Mouse (Mus musculus): ENCODE data around the gene Emc8. TPM values are rescaled to one million over a fixed set of nuclear protein-coding genes. Genes with fewer than 3 reads are reported as not detected.

The Emc8 gene
- polyA plus RNA-seq, 1 experiment from 2014 or later: 312 TPM

DNA sequence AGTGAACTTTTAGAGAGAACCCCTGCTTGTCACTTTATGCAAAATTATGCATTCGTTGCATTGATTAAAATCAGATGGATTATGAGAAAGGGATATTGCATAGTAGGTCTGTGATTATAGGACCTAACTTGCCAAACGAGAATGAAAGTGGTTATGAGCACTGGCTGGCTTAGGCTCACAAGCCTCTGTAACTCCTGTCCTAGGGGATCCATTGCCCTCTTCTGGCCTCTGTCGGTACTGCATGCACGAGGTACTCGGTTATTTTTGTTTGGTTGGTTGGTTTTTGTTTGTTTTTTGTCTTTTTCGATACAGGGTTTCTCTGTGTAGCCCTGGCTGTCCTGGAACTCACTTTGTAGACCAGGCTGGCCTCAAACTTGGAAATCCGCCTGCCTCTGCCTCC, 60.5 kb downstream of the Emc8 start:
- H3K27ac ChIP-seq: no peak overlapping the region
- H3K9me3 ChIP-seq: no peaks in the 10 kb centered on the region
- no peak overlapping the region for H3K4me3 ChIP-seq
- peaks cover 23% of the 10 kb centered on the region for H3K4me1 ChIP-seq (replicated peaks)
- peak; percentile 70 for DNase-seq (ENCODE audit: low spot score)
- H3K36me3 ChIP-seq: no peaks in the 10 kb centered on the region
- 17% methylated on average over 7 of the region's 7 CpGs for whole genome bisulfite sequencing
- H3K27me3 ChIP-seq (ENCODE audit: insufficient read depth, poor library complexity, severe bottlenecking): peaks cover 25% of the 10 kb centered on the region

DNA sequence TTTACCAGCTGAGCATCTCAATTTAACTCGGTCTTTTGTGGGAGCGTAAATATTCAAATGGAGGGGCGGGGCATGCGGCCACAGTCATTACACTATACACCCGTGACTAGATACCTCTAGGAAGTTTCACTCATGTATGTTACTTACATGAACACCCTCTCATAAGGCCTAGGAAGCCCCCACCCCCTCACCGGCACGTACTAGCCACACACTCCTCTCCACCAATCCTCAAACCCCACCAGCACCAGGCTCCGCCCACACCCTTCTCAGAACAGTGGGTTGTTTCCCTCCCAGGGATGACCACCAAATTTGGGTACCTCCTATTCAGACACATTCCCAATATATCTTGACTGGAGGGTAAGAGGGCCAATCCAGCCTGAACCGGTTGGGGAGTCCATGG, 60.9 kb downstream of the Emc8 start:
- DNase-seq (ENCODE audit: low spot score): no peak
- no peak overlapping the region for H3K4me3 ChIP-seq
- no peaks in the 10 kb centered on the region for H3K36me3 ChIP-seq
- H3K4me1 ChIP-seq (replicated peaks): peaks cover 27% of the 10 kb centered on the region
- H3K27me3 ChIP-seq (ENCODE audit: insufficient read depth, poor library complexity, severe bottlenecking): peaks cover 25% of the 10 kb centered on the region
- 83% methylated on average over 9 of the region's 9 CpGs for WGBS
- H3K27ac ChIP-seq: no peak overlapping the region; the same call in 1 of the 2 replicates
- no peaks in the 10 kb centered on the region for H3K9me3 ChIP-seq

Other genes with a start within 250 kb of the Emc8 start
- 138 and 165 TPM in 2 replicates for gene Gins2, start 79.3 kb downstream of the Emc8 start, polyA plus RNA-seq (2016; fragmentation: Nextera tagmentation; extraction: Ambion mirVana)
- gene 1190005I06Rik, start 20.9 kb downstream of the Emc8 start, polyA plus RNA-seq (2016; fragmentation: Nextera tagmentation; extraction: Ambion mirVana): 2.8 and 4.7 TPM in 2 replicates
- 3.2 and 4.0 TPM in 2 replicates for gene Gm27021, start 494 bp downstream of the Emc8 start, polyA plus RNA-seq (2016; fragmentation: Nextera tagmentation; extraction: Ambion mirVana)
- 921 and 1,059 TPM in 2 replicates for gene Cox4i1, start 351 bp downstream of the Emc8 start, polyA plus RNA-seq (2016; fragmentation: Nextera tagmentation; extraction: Ambion mirVana)
- 5.4 and 6.3 TPM in 2 replicates for gene Irf8, start 67.8 kb upstream of the Emc8 start, polyA plus RNA-seq (2016; fragmentation: Nextera tagmentation; extraction: Ambion mirVana)